Mouse (Mus musculus) ovary, postnatal 36 days (tissue): ENCODE measurements around the gene Naip2.
"Not testable (repeated sequence)": the region's sequence is repeated elsewhere in the genome, so short reads cannot be mapped to it uniquely, and the experiment has no call there.

ENCODE experiments used
- DNase-seq: peaks from one replicate; pipeline ENCODE4 v3.0.0; 2022; ENCODE audit warnings: low spot score, mixed read lengths

Naip2 gene

GRCm38 (mm10) chr13:100201659-100202333 lies at the start of gene Naip2:
Naip2 (minus strand) TSS chr13:100202092.
- DNase-seq: not testable (repeated sequence)

- DNase-seq: not testable (repeated sequence)
These were observed 45.1 kb upstream of the Naip2 start for GRCm38 (mm10) chr13:100246896-100247519.

GRCm38 (mm10) chr13:100246223-100246622 lies 44.3 kb upstream of the Naip2 start, which contains the start of gene Naip5:
Naip5 (minus strand) TSS chr13:100246323.
- not testable (repeated sequence) for DNase-seq

GRCm38 (mm10) chr13:100243702-100244101 lies 41.8 kb upstream of the Naip2 start:
- no peak for DNase-seq

GRCm38 (mm10) chr13:100213683-100214082 lies 11.8 kb upstream of the Naip2 start:
- not testable (repeated sequence) for DNase-seq

- DNase-seq: peak; percentile 64
These were observed 8.6 kb upstream of the Naip2 start for GRCm38 (mm10) chr13:100210540-100210939.

GRCm38 (mm10) chr13:100203319-100203718 lies 1.4 kb upstream of the Naip2 start:
- DNase-seq: no peak

- DNase-seq: no peak
These were observed 1.1 kb downstream of the Naip2 start for GRCm38 (mm10) chr13:100200778-100201177.

GRCm38 (mm10) chr13:100195421-100195820 lies 6.5 kb downstream of the Naip2 start:
- no peak for DNase-seq

- not testable (repeated sequence) for DNase-seq
These were observed 18.8 kb downstream of the Naip2 start for GRCm38 (mm10) chr13:100183111-100183510.

GRCm38 (mm10) chr13:100174360-100174759 lies 27.5 kb downstream of the Naip2 start:
- not testable (repeated sequence) for DNase-seq

GRCm38 (mm10) chr13:100166378-100166777 lies 35.5 kb downstream of the Naip2 start:
- not testable (repeated sequence) for DNase-seq

GRCm38 (mm10) chr13:100162467-100162866 lies 39.4 kb downstream of the Naip2 start:
- not testable (repeated sequence) for DNase-seq

- not testable (repeated sequence) for DNase-seq
These were observed 40.6 kb downstream of the Naip2 start for GRCm38 (mm10) chr13:100161171-100161870.

- no peak for DNase-seq
These were observed 45.3 kb downstream of the Naip2 start for GRCm38 (mm10) chr13:100156624-100157023.

- no peak for DNase-seq
These were observed 49.2 kb downstream of the Naip2 start for GRCm38 (mm10) chr13:100152659-100153058.

GRCm38 (mm10) chr13:100141646-100142314 lies 60.1 kb downstream of the Naip2 start:
- no peak for DNase-seq

- no peak for DNase-seq
These were observed 76.6 kb downstream of the Naip2 start for GRCm38 (mm10) chr13:100125258-100125643.

- DNase-seq: peak; percentile 90
These were observed 77.3 kb downstream of the Naip2 start, which contains the start of gene Smn1 for GRCm38 (mm10) chr13:100124423-100125257. Smn1 (plus strand) TSS chr13:100124852.

GRCm38 (mm10) chr13:100123970-100124369 lies 77.9 kb downstream of the Naip2 start:
- no peak for DNase-seq
